Mouse (Mus musculus): Measurements from ENCODE around the gene C5ar2. TPM values are rescaled to one million over a fixed set of nuclear protein-coding genes. Genes with fewer than 3 reads are reported as not detected.

C5ar2 gene
- total and polyA plus RNA-seq, 3 experiments, result 1.1 to 1.6 (median 1.4) TPM

DNA sequence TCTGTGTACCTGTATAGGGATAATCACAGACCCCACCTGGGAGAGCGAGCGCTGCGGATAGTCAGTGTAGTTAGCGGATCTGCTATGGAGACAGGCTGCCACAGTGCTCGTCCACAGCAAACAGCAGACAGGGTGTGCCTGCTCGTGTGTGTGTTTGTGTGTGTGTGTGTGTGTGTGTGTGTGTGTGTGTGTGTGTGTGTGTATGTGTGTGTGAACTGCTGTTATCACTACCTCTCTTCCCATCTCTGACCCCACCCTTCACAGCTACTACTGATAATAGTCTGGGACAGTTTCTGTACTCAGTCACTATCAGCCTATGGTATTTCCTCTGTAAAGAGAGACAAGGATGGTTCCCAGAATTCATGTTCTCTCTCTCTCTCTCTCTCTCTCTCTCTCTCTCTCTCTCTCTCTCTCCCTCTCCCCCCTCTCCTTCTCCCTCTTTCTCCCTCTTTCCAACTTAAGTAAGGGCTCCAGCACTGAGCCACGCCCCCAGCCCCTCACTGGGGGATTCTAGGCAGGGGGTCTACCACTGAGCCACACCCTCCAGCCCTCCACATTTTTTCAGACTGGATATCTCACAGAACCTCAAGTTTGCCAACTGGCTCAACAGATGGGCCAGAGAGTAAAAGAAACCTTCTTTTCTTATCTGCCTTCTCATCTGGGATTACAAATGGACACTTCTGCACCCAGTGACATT is 3.5 kb downstream of the C5ar2 start:
- Histone ChIP-seq H3K79me2 (replicated peaks; ENCODE audit: control insufficient read depth, insufficient read depth, low read length) (no peaks in the 10 kb centered on the region), H3K36me3 (ENCODE audit: control insufficient read depth, insufficient read depth, low read length) (no peaks in the 10 kb centered on the region), H3K27ac (peak overlapping the region; percentile 71), H3K4me1 (ENCODE audit: control insufficient read depth, insufficient read depth, low read length) (peaks cover 4% of the 10 kb centered on the region), H3K9ac (ENCODE audit: low read depth, low read length) (no peak overlapping the region), H3K4me3 (no peak overlapping the region), H3K27me3 (ENCODE audit: control insufficient read depth, insufficient read depth, low read length) (no peaks in the 10 kb centered on the region)
- intact Hi-C loops (cut with DNase I), result no loop called here
- no peak for DNase-seq
- TF ChIP-seq POLR2A (IDR thresholded peaks at IDR 0.05; ENCODE audit: insufficient read depth, low read depth, low read length) (no peak), CTCF (IDR thresholded peaks at IDR 0.05) (no peak), EP300 (IDR thresholded peaks at IDR 0.05; ENCODE audit: insufficient read depth, low read depth, low read length) (no peak)
- WGBS, result 68% methylated on average over 7 of the region's 7 CpGs

DNA sequence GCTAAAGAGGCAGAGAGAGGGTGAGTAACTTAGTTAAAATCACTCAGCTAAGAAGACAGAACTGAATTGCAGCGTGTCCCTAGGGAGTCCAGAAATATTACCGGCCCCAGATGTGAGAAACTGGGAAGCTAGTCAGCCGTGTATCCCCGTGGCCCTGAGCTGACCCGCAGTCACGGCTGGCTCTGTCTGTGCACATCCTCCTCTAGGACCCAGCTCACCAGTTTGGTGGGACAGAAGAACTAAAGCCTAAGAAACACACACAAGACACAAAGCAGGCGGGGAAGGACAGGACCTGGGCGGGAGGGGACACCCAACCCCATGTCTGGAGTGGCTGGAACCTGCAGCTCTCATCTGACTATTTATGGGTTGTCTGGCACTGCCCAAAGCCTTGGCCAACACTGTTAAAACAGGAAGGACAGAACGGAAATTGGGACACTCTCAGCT is 4.4 kb downstream of the C5ar2 start:
- peak overlapping the region; percentile 25 for H3K9ac ChIP-seq (ENCODE audit: low read depth, low read length)
- no peaks in the 10 kb centered on the region for H3K27me3 ChIP-seq (ENCODE audit: control insufficient read depth, insufficient read depth, low read length)
- no peak overlapping the region for H3K4me3 ChIP-seq
- WGBS, result 11% methylated on average over 9 of the region's 9 CpGs
- intact Hi-C loops (cut with DNase I), result no loop called here
- H3K36me3 ChIP-seq (ENCODE audit: control insufficient read depth, insufficient read depth, low read length), result no peaks in the 10 kb centered on the region
- peaks cover 4% of the 10 kb centered on the region for H3K4me1 ChIP-seq (ENCODE audit: control insufficient read depth, insufficient read depth, low read length)
- peak overlapping the region; percentile 71 for H3K27ac ChIP-seq
- TF ChIP-seq EP300 (IDR thresholded peaks at IDR 0.05; ENCODE audit: insufficient read depth, low read depth, low read length) (no peak), POLR2A (IDR thresholded peaks at IDR 0.05; ENCODE audit: insufficient read depth, low read depth, low read length) (0 out of 2 replicates have a peak, but pooled peaks have one; percentile 18)
- DNase-seq, result peak; percentile 61 to 76
- H3K79me2 ChIP-seq (replicated peaks; ENCODE audit: control insufficient read depth, insufficient read depth, low read length), result no peaks in the 10 kb centered on the region

DNA sequence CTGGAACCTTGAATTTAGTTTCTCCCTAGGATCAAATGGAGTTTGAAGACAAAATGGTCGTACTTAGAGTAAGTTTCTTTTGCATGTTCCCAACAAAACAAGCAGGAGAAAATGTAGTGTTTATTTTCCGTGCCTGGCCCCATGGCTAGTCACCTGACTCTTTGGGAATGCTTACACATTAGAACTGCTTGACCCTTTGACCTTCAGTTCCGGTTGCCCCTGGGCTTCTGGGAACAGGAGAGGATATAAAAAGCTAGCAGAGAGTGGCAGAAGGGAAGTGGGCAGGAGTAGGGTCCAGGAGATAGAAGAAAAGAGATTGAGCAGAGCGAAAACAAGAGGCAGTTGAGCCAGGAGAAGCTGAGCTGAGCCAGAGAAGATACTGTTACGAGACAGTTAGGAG is 14.1 kb downstream of the C5ar2 start:
- intact Hi-C loops (cut with DNase I), result no loop called here
- H3K36me3 ChIP-seq (ENCODE audit: control insufficient read depth, insufficient read depth, low read length), result peaks cover 5% of the 10 kb centered on the region; the same call in 1 of the 2 replicates
- no peaks in the 10 kb centered on the region for H3K79me2 ChIP-seq (replicated peaks; ENCODE audit: control insufficient read depth, insufficient read depth, low read length)
- H3K4me1 ChIP-seq (ENCODE audit: control insufficient read depth, insufficient read depth, low read length), result peaks cover 6% of the 10 kb centered on the region
- H3K27me3 ChIP-seq (ENCODE audit: control insufficient read depth, insufficient read depth, low read length), result no peaks in the 10 kb centered on the region
- 32% methylated on average over 5 of the region's 5 CpGs for WGBS
- peak overlapping the region; percentile 48; the same call in 1 of the 2 replicates for H3K27ac ChIP-seq
- no peak overlapping the region for H3K9ac ChIP-seq (ENCODE audit: low read depth, low read length)
- DNase-seq, result peak in 1 of 2 experiments; percentile 37
- no peak for TF ChIP-seq CTCF (IDR thresholded peaks at IDR 0.05)
- TF ChIP-seq POLR2A (IDR thresholded peaks at IDR 0.05; ENCODE audit: insufficient read depth, low read depth, low read length), result no peak
- TF ChIP-seq EP300 (IDR thresholded peaks at IDR 0.05; ENCODE audit: insufficient read depth, low read depth, low read length), result no peak
- no peak overlapping the region for H3K4me3 ChIP-seq

DNA sequence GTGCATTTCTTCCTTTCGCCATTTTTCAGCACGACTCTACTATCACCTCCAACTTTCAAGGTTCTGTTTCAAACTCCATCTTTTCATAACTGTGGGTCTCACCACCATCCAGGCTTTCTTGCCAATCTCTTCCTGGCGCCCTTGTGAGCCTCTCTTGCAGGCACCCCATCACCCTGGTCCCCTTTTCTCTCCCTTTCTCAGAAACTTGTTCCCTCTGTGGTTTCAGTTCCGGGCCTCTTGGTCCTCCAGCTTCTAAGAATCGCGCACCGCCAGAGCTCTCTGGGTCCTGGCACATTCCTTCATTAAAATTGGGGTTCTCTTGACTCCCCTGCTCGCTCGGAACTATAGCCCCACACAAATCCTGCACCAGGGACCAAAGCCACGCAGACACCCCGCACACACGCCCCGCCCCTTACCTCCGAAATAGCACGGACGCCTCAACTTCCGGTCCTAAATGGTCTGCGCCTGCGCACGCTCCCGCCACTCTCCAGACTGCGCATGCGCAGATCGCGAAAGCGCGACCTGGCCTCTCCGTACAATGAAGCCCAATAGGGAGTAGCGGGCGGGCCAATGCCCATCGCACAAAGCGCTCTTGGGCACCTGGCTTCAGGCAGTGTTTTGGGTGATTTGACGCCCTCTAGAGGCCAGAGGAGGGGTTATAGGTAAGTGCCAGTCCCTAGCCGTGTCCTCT is 22.2 kb downstream of the C5ar2 start, which contains the start of gene Dhx34:
Gene Dhx34, minus strand, starts transcription at position 456 of the 691 bp plus-strand sequence.
- Histone ChIP-seq H3K79me2 (replicated peaks; ENCODE audit: control insufficient read depth, insufficient read depth, low read length) (no peaks in the 10 kb centered on the region), H3K36me3 (ENCODE audit: control insufficient read depth, insufficient read depth, low read length) (no peaks in the 10 kb centered on the region), H3K4me1 (ENCODE audit: control insufficient read depth, insufficient read depth, low read length) (no peaks in the 10 kb centered on the region; the same call in 1 of the 2 replicates), H3K27me3 (ENCODE audit: control insufficient read depth, insufficient read depth, low read length) (no peaks in the 10 kb centered on the region), H3K4me3 (peak within 1 kb of the TSS; percentile 57), H3K9ac (ENCODE audit: low read depth, low read length) (peak within 1 kb of the TSS; percentile 77), H3K27ac (peak within 1 kb of the TSS; percentile 89)
- under 1% methylated on average over 34 of the region's 34 CpGs for WGBS
- peak; percentile 77 for TF ChIP-seq POLR2A (IDR thresholded peaks at IDR 0.05; ENCODE audit: insufficient read depth, low read depth, low read length)
- 0 out of 2 replicates have a peak, but pooled peaks have one; percentile 17 for TF ChIP-seq EP300 (IDR thresholded peaks at IDR 0.05; ENCODE audit: insufficient read depth, low read depth, low read length)
- TF ChIP-seq CTCF (IDR thresholded peaks at IDR 0.05), result peak; percentile 55
- intact Hi-C loops (cut with DNase I), result no loop called here
- peak; percentile 96 to 97 for DNase-seq

DNA sequence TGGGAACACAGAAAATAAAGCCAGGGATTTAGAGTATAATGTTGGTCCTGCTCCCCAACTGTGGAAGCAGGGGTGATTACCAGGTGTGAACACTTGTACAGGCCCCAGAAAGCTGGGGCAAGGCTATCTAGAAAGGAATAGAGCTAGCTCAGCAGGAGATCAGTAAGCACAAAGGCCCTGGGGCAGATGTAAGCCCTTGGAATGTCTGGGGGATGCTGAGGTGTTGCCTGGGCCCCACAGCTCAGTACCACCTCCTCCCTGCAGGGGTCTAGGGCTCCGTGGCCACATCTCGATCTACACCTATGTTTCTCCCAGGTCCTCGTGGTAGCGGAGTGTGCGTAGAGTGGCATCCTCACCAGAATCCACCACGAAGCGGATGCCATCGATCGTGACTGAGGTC is 30.0 kb downstream of the C5ar2 start:
- WGBS, result 92% methylated on average over 9 of the region's 9 CpGs
- Histone ChIP-seq H3K27me3 (ENCODE audit: control insufficient read depth, insufficient read depth, low read length) (no peaks in the 10 kb centered on the region), H3K36me3 (ENCODE audit: control insufficient read depth, insufficient read depth, low read length) (no peaks in the 10 kb centered on the region), H3K79me2 (replicated peaks; ENCODE audit: control insufficient read depth, insufficient read depth, low read length) (no peaks in the 10 kb centered on the region), H3K4me3 (no peak overlapping the region), H3K27ac (no peak overlapping the region), H3K4me1 (ENCODE audit: control insufficient read depth, insufficient read depth, low read length) (no peaks in the 10 kb centered on the region), H3K9ac (ENCODE audit: low read depth, low read length) (no peak overlapping the region)
- TF ChIP-seq CTCF (IDR thresholded peaks at IDR 0.05), result no peak
- TF ChIP-seq POLR2A (IDR thresholded peaks at IDR 0.05; ENCODE audit: insufficient read depth, low read depth, low read length), result no peak
- TF ChIP-seq EP300 (IDR thresholded peaks at IDR 0.05; ENCODE audit: insufficient read depth, low read depth, low read length), result no peak
- intact Hi-C loops (cut with DNase I), result loop anchor here (5.0 kb wide), 1 partner anchor 33 kb away; no protein-coding TSS in a partner anchor
- DNase-seq, result no peak

Measured in heart, adult 2 months (tissue).